20 mouse cellular contexts compared by ENCODE assay signal in genomic region chr7:143722646-143723045, GRCm38 (mm10). TPM values are rescaled to one million over a fixed set of nuclear protein-coding genes. Genes with fewer than 3 reads are reported as not detected.
DNase-seq lines count a peak whose midpoint lies in the region; TF ChIP-seq lines count a peak whose summit lies in the region.
"Had no signal": no experiment of that assay in that cellular context is flagged by ENCODE, and none has a peak within 500 bp of the region (broad histone marks: within the 10 kb centered on the region; RNA-seq: fewer than 3 reads in every experiment).

No protein-coding gene starts in this region.

- peak; percentile 26 for DNase-seq in adrenal gland, postnatal 14 days
- no peak for DNase-seq in adrenal gland, adult 18-20 months (ENCODE audit: low spot score in 2 of 2)
- peak; percentile 21 for DNase-seq in gastrocnemius, postnatal 14 days
- DNase-seq in gastrocnemius, postnatal 10 days: no peak
- peak; percentile 75 for DNase-seq in brain, embryonic 14.5 days (ENCODE audit: low read depth)
- DNase-seq in layer of hippocampus, postnatal 36 days: peak; percentile 36 to 47
- no peak for DNase-seq in kidney, postnatal 4 days
- no peak for DNase-seq in testis, postnatal 14 days (ENCODE audit: low spot score)
- DNase-seq: cerebellum, adult 8-10 months; heart, postnatal 36 days; kidney, adult 8-10 months; kidney, postnatal 36 days; liver; lung, embryonic 14.5 days had no signal

- intact Hi-C loops in gastrocnemius, postnatal 14 days (cut with DNase I; ENCODE audit: low total_unique reads): no loop called here

- TF ChIP-seq CTCF in brain, embryonic 14.5 days (IDR thresholded peaks at IDR 0.05; ENCODE audit: borderline replicate concordance, extremely low read depth, insufficient read depth, insufficient read length): no peak

- TF ChIP-seq POLR2A in brain, embryonic 14.5 days (IDR thresholded peaks at IDR 0.05; ENCODE audit: borderline replicate concordance, extremely low read depth, insufficient read depth, insufficient read length, poor library complexity, severe bottlenecking): no peak

RNA-seq across cellular contexts. Expression of gene Osbpl5, which starts 34.1 kb away (rescaled TPM):
- 26.0 and 36.8 TPM in 2 replicates for total RNA-seq in adrenal gland, postnatal 14 days (2021)
- total RNA-seq in adrenal gland, adult 18-20 months (2021): 10 to 100 TPM; 24.5 to 29.1 TPM
- 10 to 100 TPM; 27.8 to 29.4 TPM for total RNA-seq in gastrocnemius, postnatal 14 days (2021)
- 10 to 100 TPM; 33.3 to 40.2 TPM for total RNA-seq in gastrocnemius, postnatal 10 days (2021)
- polyA plus RNA-seq in brain, embryonic 14.5 days (2012; rRNA removed): 52.0 and 59.1 TPM in 2 replicates
- 10 to 100 TPM; 28.2 to 28.3 TPM for total RNA-seq in layer of hippocampus, postnatal 36 days (2021)

RNA-seq across cellular contexts. Expression of gene Tnfrsf23, which starts 37.0 kb away (rescaled TPM):
- 2.4 and 3.2 TPM in 2 replicates for total RNA-seq in adrenal gland, postnatal 14 days (2021)
- 1 to 10 TPM; 2.8 to 3.7 TPM for total RNA-seq in adrenal gland, adult 18-20 months (2021)
- total RNA-seq in gastrocnemius, postnatal 14 days (2021): 1 to 10 TPM; 3.2 to 4.0 TPM
- 1 to 10 TPM; 3.6 to 6.3 TPM for total RNA-seq in gastrocnemius, postnatal 10 days (2021)
- polyA plus RNA-seq in brain, embryonic 14.5 days (2012; rRNA removed): 1.5 and 2.3 TPM in 2 replicates
- total RNA-seq in layer of hippocampus, postnatal 36 days (2021): 1 to 10 TPM; 1.1 to 1.4 TPM

RNA-seq across cellular contexts. Expression of gene Mrgprg, which starts 44.1 kb away (rescaled TPM):
- total RNA-seq in adrenal gland, postnatal 14 days (2021): 0.85 and 1.5 TPM in 2 replicates
- 1 to 10 TPM; 1.7 to 2.2 TPM for total RNA-seq in adrenal gland, adult 18-20 months (2021)
- not detected for total RNA-seq in gastrocnemius, postnatal 14 days (2021)
- total RNA-seq in gastrocnemius, postnatal 10 days (2021): not detected
- not detected in 2 replicates for polyA plus RNA-seq in brain, embryonic 14.5 days (2012; rRNA removed)
- not detected for total RNA-seq in layer of hippocampus, postnatal 36 days (2021)
- total RNA-seq: heart, postnatal 36 days; hindbrain, postnatal 0 days; left cerebral cortex, postnatal 14 days had no signal
- polyA plus RNA-seq: heart, embryonic 11.5 days; hindbrain, postnatal 0 days; lung, embryonic 14.5 days; neural tube, embryonic 13.5 days; Patski; testis, adult 2 months had no signal

Comparison
In these comparisons a context has a peak if more than half of its experiments do, and no peak if none do; other contexts are left out.
1. DNase-seq: peak in adrenal gland, postnatal 14 days (single experiment), gastrocnemius, postnatal 14 days (single experiment), brain, embryonic 14.5 days (single experiment) and layer of hippocampus, postnatal 36 days (2 of 2); none in adrenal gland, adult 18-20 months (0 of 2), gastrocnemius, postnatal 10 days (single experiment), kidney, postnatal 4 days (0 of 2) and testis, postnatal 14 days (single experiment).